Mouse (Mus musculus): ENCODE results near the gene Capn15. TPM values are rescaled to one million over a fixed set of nuclear protein-coding genes. Genes with fewer than 3 reads are reported as not detected.

Gene Capn15
- total and polyA plus RNA-seq, 2 experiments from 2014 or later = 15.2 to 24.7 TPM

DNA sequence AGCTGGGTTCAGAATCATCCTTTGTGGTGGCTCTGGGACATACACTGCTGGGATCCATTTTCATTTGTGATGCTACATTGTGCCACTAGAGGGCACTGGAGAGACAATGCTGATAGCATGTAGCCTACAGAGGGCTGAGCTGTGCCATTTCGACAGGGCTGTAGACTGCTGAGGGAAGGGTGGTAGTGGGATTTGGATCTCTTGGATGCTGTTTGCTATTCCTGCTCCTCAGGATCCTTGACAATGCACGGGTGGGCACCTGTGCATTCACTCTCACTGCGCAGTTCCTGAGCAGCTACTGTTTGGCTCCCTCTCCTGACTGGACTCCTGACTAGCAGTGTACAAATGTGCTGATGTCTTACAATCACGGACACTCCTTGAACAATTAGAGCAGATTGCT lies 23.9 kb upstream of the Capn15 start:
- Histone ChIP-seq H3K27ac (ENCODE audit: low read depth, low read length) (no peak overlapping the region; the same call in 1 of the 2 replicates), H3K4me2 (ENCODE audit: low read depth) (no peak overlapping the region)

DNA sequence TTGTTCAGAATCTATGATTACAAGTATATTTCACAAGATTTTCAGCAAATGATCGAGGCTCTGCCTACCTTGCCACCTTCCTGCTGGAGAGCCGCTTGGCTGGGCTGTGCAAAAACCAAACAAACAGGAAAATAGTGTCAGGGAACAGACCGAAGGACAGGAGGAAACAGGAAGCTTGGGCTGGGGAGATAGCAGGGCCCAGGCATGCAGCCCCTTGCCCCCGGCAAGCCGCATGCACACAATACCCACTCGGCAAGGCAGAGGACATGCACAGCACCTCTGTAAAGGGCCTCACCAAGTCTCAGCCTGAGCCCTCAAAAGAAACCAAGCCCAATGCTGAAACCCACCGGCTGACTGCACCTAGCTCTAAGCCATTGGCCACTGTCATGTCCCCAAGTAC lies 23.2 kb upstream of the Capn15 start:
- no peak for ATAC-seq
- 94% methylated on average over 7 of the region's 7 CpGs for WGBS

More for the DNA sequence above, 23.9 kb upstream of the Capn15 start:
- H3K9me3 ChIP-seq (ENCODE audit: low read length) = no peaks in the 10 kb centered on the region
- no peak overlapping the region for H3K9ac ChIP-seq
- peak; percentile 94 for DNase-seq
- peaks cover 59% of the 10 kb centered on the region for H3K36me3 ChIP-seq (ENCODE audit: insufficient read depth)
- peak; percentile 99 for TF ChIP-seq CTCF (IDR thresholded peaks at IDR 0.05; ENCODE audit: low read depth)
- 28% methylated on average over 4 of the region's 4 CpGs for WGBS
- no peaks in the 10 kb centered on the region for H3K4me1 ChIP-seq (ENCODE audit: insufficient read depth)
- no peaks in the 10 kb centered on the region for H3K27me3 ChIP-seq (ENCODE audit: insufficient read depth, low read length)
- ATAC-seq = peak; percentile 97
- no peak overlapping the region for H3K4me3 ChIP-seq (ENCODE audit: low read depth, low read length)

DNA sequence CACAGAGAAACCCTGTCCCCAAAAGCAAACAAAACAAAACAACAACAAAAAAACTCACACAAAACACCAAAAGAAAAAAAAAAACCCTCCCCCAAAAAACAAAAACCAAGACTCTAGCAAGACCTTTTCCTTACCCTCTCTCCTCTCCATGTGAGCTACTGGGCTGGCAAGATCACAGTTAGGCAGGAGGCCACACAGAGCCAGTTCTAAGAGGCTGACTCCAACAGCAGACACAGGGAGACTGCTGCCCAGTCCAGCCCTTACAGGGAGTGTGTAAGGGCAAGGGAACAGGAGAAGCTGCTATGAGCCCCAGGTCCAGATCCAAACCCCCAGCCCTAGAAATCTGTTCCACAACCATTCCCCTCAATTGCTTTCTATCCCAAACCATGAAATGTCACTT lies 22.7 kb upstream of the Capn15 start:
- Histone ChIP-seq H3K36me3 (ENCODE audit: insufficient read depth) (peaks cover 59% of the 10 kb centered on the region), H3K4me3 (ENCODE audit: low read depth, low read length) (no peak overlapping the region), H3K9ac (no peak overlapping the region), H3K27ac (ENCODE audit: low read depth, low read length) (no peak overlapping the region), H3K4me2 (ENCODE audit: low read depth) (no peak overlapping the region), H3K4me1 (ENCODE audit: insufficient read depth) (no peaks in the 10 kb centered on the region), H3K27me3 (ENCODE audit: insufficient read depth, low read length) (no peaks in the 10 kb centered on the region), H3K9me3 (ENCODE audit: low read length) (no peaks in the 10 kb centered on the region)
- ATAC-seq = no peak
- DNase-seq = no peak
- TF ChIP-seq CTCF (IDR thresholded peaks at IDR 0.05; ENCODE audit: low read depth) = no peak

More for the DNA sequence above, 23.2 kb upstream of the Capn15 start:
- no peak overlapping the region for H3K9ac ChIP-seq
- peaks cover 59% of the 10 kb centered on the region for H3K36me3 ChIP-seq (ENCODE audit: insufficient read depth)
- H3K27me3 ChIP-seq (ENCODE audit: insufficient read depth, low read length) = no peaks in the 10 kb centered on the region
- H3K4me2 ChIP-seq (ENCODE audit: low read depth) = no peak overlapping the region
- DNase-seq = no peak
- no peak overlapping the region for H3K4me3 ChIP-seq (ENCODE audit: low read depth, low read length)
- no peaks in the 10 kb centered on the region for H3K4me1 ChIP-seq (ENCODE audit: insufficient read depth)
- TF ChIP-seq CTCF (IDR thresholded peaks at IDR 0.05; ENCODE audit: low read depth) = no peak
- H3K27ac ChIP-seq (ENCODE audit: low read depth, low read length) = no peak overlapping the region
- no peaks in the 10 kb centered on the region for H3K9me3 ChIP-seq (ENCODE audit: low read length)

DNA sequence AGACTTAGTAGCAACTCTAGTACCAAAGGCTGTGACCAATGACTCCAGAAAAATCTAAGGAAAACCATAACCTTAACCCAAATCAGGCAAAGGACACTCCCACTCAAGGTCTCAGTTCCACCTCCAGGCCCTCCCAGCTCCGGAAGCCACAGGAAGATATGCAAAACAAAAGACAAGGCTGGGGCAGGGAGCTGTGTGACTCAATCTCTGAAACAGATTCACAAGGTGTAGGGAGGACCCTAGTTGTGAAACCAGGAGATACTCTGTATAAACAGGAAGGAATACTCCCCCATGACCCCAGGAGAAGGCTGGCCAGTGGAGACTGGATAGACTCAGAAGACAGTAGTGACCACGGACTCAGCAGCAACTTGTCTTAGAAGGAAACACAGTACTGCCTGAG lies 22.1 kb upstream of the Capn15 start:
- TF ChIP-seq CTCF (IDR thresholded peaks at IDR 0.05; ENCODE audit: low read depth) = no peak
- ATAC-seq = no peak
- Histone ChIP-seq H3K4me3 (ENCODE audit: low read depth, low read length) (no peak overlapping the region), H3K27ac (ENCODE audit: low read depth, low read length) (no peak overlapping the region), H3K4me1 (ENCODE audit: insufficient read depth) (no peaks in the 10 kb centered on the region), H3K9ac (no peak overlapping the region), H3K27me3 (ENCODE audit: insufficient read depth, low read length) (no peaks in the 10 kb centered on the region), H3K36me3 (ENCODE audit: insufficient read depth) (peaks cover 57% of the 10 kb centered on the region), H3K4me2 (ENCODE audit: low read depth) (no peak overlapping the region), H3K9me3 (ENCODE audit: low read length) (no peaks in the 10 kb centered on the region)
- no peak for DNase-seq
- WGBS = 87% methylated on average over 2 of the region's 2 CpGs

DNA sequence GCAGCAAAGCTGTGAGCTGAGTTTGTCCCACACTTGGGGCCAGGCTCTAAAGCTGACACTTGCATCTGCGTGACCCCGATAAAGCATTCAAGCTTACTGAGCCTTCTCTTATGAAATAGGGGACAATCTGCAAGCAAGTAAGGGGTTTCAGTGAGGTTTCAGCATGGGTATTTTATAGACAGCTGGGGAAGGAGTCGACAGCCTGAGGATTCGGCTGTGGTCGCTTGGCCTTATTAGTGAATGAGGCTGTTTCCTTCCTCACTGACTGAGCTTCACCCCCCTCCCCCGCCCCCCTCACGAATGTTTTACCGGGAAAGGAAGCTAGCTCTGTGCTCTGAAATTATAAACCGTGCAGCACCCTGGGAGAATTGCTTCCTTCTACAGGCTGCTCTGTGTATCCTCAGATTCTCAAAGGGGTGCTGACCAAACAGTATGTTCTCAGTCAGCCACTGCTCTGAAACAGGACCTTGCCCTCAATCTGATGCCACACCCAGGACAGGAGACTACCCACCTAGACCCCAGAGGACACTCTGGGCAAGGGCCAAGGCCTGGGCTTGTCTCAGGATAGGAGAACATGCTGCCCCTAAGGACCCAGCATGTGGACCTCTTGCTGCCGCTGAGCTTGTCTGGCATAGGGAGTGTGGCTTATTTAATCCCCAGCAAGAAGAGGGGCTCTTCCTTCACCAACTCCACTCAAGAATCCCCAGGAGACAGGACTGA lies 20.3 kb upstream of the Capn15 start:
- no peak overlapping the region for H3K9ac ChIP-seq
- H3K27ac ChIP-seq (ENCODE audit: low read depth, low read length) = no peak overlapping the region
- no peak for TF ChIP-seq CTCF (IDR thresholded peaks at IDR 0.05; ENCODE audit: low read depth)
- H3K9me3 ChIP-seq (ENCODE audit: low read length) = no peaks in the 10 kb centered on the region
- no peak overlapping the region for H3K4me2 ChIP-seq (ENCODE audit: low read depth)
- DNase-seq (no peak), ATAC-seq (no peak)
- no peaks in the 10 kb centered on the region for H3K27me3 ChIP-seq (ENCODE audit: insufficient read depth, low read length)
- WGBS = 89% methylated on average over 10 of the region's 10 CpGs
- H3K36me3 ChIP-seq (ENCODE audit: insufficient read depth) = peaks cover 67% of the 10 kb centered on the region
- H3K4me3 ChIP-seq (ENCODE audit: low read depth, low read length) = no peak overlapping the region
- no peaks in the 10 kb centered on the region for H3K4me1 ChIP-seq (ENCODE audit: insufficient read depth)

DNA sequence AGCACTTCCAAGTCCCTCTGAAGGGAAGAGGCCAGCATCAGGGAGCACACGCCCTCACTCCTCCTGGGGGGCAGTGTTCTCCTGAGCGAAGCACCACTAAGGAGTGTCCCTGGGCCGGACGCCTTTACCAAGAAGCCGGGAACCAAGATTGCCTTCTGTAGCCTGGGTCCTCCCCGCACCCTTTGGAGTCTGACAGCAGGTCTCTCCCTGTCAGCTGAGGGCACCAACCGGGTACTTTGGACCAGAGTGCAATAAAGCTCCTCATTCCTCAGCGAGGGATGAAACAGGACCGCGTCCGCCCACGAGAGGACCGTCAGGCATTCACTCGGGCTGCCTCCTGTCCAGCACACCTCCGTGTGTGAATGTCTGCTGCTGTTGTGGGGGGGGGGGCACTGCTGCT lies 19.1 kb upstream of the Capn15 start:
- Histone ChIP-seq H3K4me1 (ENCODE audit: insufficient read depth) (no peaks in the 10 kb centered on the region), H3K9me3 (ENCODE audit: low read length) (no peaks in the 10 kb centered on the region), H3K4me2 (ENCODE audit: low read depth) (no peak overlapping the region), H3K27ac (ENCODE audit: low read depth, low read length) (no peak overlapping the region), H3K4me3 (ENCODE audit: low read depth, low read length) (no peak overlapping the region), H3K36me3 (ENCODE audit: insufficient read depth) (peaks cover 59% of the 10 kb centered on the region), H3K27me3 (ENCODE audit: insufficient read depth, low read length) (no peaks in the 10 kb centered on the region), H3K9ac (no peak overlapping the region)
- 93% methylated on average over 15 of the region's 15 CpGs for WGBS
- no peak for TF ChIP-seq CTCF (IDR thresholded peaks at IDR 0.05; ENCODE audit: low read depth)
- DNase-seq (no peak), ATAC-seq (no peak)

DNA sequence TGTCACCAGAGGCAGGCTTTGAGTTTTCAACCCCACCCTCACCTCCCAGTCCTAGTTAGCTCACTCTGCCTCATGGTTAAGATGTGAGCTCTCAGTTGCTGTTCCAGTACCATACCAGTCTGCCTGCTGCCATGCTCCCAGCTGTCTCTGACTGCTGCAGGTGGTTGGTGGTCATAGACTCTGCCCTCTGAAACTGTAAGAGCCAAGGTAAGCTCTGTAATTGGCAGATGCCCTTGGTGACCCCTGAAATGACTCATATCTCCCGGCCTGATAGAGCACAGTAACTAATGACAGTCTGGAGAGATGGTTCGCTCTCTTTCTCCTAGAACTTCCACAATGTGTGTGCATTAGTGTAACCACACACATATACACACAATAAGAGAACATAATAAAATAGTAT lies 18.3 kb upstream of the Capn15 start:
- no peak for ATAC-seq
- Histone ChIP-seq H3K27ac (ENCODE audit: low read depth, low read length) (no peak overlapping the region), H3K27me3 (ENCODE audit: insufficient read depth, low read length) (no peaks in the 10 kb centered on the region), H3K4me2 (ENCODE audit: low read depth) (no peak overlapping the region), H3K4me1 (ENCODE audit: insufficient read depth) (no peaks in the 10 kb centered on the region), H3K4me3 (ENCODE audit: low read depth, low read length) (no peak overlapping the region), H3K36me3 (ENCODE audit: insufficient read depth) (peaks cover 65% of the 10 kb centered on the region), H3K9ac (no peak overlapping the region), H3K9me3 (ENCODE audit: low read length) (no peaks in the 10 kb centered on the region)
- TF ChIP-seq CTCF (IDR thresholded peaks at IDR 0.05; ENCODE audit: low read depth) = no peak
- DNase-seq = no peak
- 91% methylated on average over 2 of the region's 2 CpGs for WGBS

All from forebrain, postnatal 0 days (tissue).